Mouse (Mus musculus): ENCODE data around the gene Als2cr12.

DNA sequence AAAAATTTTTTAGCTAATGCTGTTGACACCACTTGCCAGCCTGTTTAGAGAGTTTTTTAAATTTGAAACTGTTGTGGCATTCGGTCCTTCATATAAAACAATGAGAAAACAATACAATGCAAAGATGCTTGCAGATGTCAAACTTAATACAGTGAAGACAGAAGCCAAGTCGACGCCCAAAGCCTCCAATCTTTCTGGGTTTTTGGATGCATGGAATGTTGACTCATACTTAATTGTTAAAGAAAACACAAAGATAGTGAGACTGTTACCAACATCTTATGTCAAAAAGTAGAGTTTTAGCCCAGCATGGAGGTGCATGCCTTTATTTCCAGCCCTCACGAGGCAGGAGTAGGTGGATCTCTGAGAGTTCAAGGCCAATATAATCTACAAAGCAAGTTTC lies 3.0 kb upstream of the Als2cr12 start:
- TF ChIP-seq CTCF (IDR thresholded peaks at IDR 0.05; ENCODE audit: borderline replicate concordance, control insufficient read depth, extremely low read depth, insufficient read depth, low read length, poor library complexity) (no peak), POLR2A (IDR thresholded peaks at IDR 0.05; ENCODE audit: control insufficient read depth, extremely low read depth, insufficient read depth, low read length, poor library complexity) (no peak)

Data from thymus, adult 2 months (tissue).